Mouse (Mus musculus): ENCODE data around the gene Ptgfrn. TPM values are rescaled to one million over a fixed set of nuclear protein-coding genes. Genes with fewer than 3 reads are reported as not detected.

The Ptgfrn gene
- total RNA-seq, 2 experiments from 2014 or later, result 47.6 to 53.9 TPM

GRCm38 (mm10) chr3:101078344-101078743, 31.7 kb downstream of the Ptgfrn start:
- DNase-seq, result peak; percentile 65 to 75

- peak in 1 of 2 experiments; percentile 30 for DNase-seq
Observed at GRCm38 (mm10) chr3:101077710-101078100, 32.4 kb downstream of the Ptgfrn start.

- peak in 1 of 2 experiments; percentile 41 for DNase-seq
Observed at GRCm38 (mm10) chr3:101076966-101077709, 32.9 kb downstream of the Ptgfrn start.

- DNase-seq, result peak; percentile 52 to 59
Observed at GRCm38 (mm10) chr3:101075866-101076265, 34.2 kb downstream of the Ptgfrn start.

- DNase-seq, result no peak
Observed at GRCm38 (mm10) chr3:101073384-101073783, 36.7 kb downstream of the Ptgfrn start.

- peak in 1 of 2 experiments; percentile 31 for DNase-seq
Observed at GRCm38 (mm10) chr3:101072506-101073215, 37.4 kb downstream of the Ptgfrn start.

GRCm38 (mm10) chr3:101071576-101071975, 38.5 kb downstream of the Ptgfrn start:
- DNase-seq, result no peak

GRCm38 (mm10) chr3:101070796-101071235, 39.3 kb downstream of the Ptgfrn start:
- no peak for DNase-seq

- peak; percentile 85 to 87 for DNase-seq
Observed at GRCm38 (mm10) chr3:101070230-101070795, 39.8 kb downstream of the Ptgfrn start.

GRCm38 (mm10) chr3:101068701-101069100, 41.4 kb downstream of the Ptgfrn start:
- no peak for DNase-seq

- no peak for DNase-seq
Observed at GRCm38 (mm10) chr3:101066175-101066574, 43.9 kb downstream of the Ptgfrn start.

- DNase-seq, result no peak
Observed at GRCm38 (mm10) chr3:101061865-101062585, 48.1 kb downstream of the Ptgfrn start.

- no peak for DNase-seq
Observed at GRCm38 (mm10) chr3:101059214-101059613, 50.9 kb downstream of the Ptgfrn start.

GRCm38 (mm10) chr3:101058203-101058602, 51.9 kb downstream of the Ptgfrn start:
- no peak for DNase-seq

- no peak for DNase-seq
Observed at GRCm38 (mm10) chr3:101055216-101055615, 54.9 kb downstream of the Ptgfrn start.

GRCm38 (mm10) chr3:101051601-101052000, 58.5 kb downstream of the Ptgfrn start:
- peak; percentile 37 to 42 for DNase-seq

GRCm38 (mm10) chr3:101049997-101050396, 60.1 kb downstream of the Ptgfrn start:
- no peak for DNase-seq

GRCm38 (mm10) chr3:101048781-101049180, 61.3 kb downstream of the Ptgfrn start:
- DNase-seq, result no peak

- peak; percentile 86 to 90 for DNase-seq
Observed at GRCm38 (mm10) chr3:101047586-101048275, 62.3 kb downstream of the Ptgfrn start.

- peak; percentile 44 to 60 for DNase-seq
Observed at GRCm38 (mm10) chr3:101045431-101045830, 64.6 kb downstream of the Ptgfrn start.

GRCm38 (mm10) chr3:101044686-101045085, 65.4 kb downstream of the Ptgfrn start:
- DNase-seq, result no peak

- DNase-seq, result no peak
Observed at GRCm38 (mm10) chr3:101041997-101042396, 68.1 kb downstream of the Ptgfrn start.
